Mouse (Mus musculus): ENCODE results near the gene Grin2b. TPM values are rescaled to one million over a fixed set of nuclear protein-coding genes. Genes with fewer than 3 reads are reported as not detected.
"Not testable (repeated sequence)": the region's sequence is repeated elsewhere in the genome, so short reads cannot be mapped to it uniquely, and the experiment has no call there.

Grin2b gene
- total RNA-seq, 2 experiments from 2014 or later = 248 to 335 TPM

- DNase-seq (ENCODE audit: low spot score in 2 of 2) = no peak
- intact Hi-C loops (cut with DNase I) = no loop called here
These were observed 439.0 kb downstream of the Grin2b start for GRCm38 (mm10) chr6:135734227-135734732.

- intact Hi-C loops (cut with DNase I) = no loop called here
- no peak for DNase-seq (ENCODE audit: low spot score in 2 of 2)
These were observed 446.2 kb downstream of the Grin2b start for GRCm38 (mm10) chr6:135727106-135727505.

DNA sequence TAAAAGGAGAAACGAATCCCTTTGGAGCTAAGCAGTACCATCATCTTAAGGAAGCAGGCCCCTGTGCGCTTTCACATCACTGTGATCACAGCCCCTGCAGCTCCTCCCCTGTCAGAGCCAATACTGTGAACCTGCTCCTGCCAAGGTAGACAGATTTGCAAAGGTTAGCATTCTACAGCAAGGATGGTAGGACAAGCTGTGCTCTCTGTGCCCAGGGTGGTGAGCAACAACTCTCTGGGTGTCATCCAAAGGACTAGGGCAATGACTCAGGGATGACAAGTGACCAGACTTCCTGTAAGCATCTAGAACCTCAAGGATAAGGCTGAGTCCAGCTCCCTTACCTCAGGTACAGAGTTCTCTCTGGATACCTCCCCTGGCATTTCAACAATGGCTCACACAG, 451.6 kb downstream of the Grin2b start:
- no peak for DNase-seq (ENCODE audit: low spot score in 2 of 2)
- intact Hi-C loops (cut with DNase I) = no loop called here

DNA sequence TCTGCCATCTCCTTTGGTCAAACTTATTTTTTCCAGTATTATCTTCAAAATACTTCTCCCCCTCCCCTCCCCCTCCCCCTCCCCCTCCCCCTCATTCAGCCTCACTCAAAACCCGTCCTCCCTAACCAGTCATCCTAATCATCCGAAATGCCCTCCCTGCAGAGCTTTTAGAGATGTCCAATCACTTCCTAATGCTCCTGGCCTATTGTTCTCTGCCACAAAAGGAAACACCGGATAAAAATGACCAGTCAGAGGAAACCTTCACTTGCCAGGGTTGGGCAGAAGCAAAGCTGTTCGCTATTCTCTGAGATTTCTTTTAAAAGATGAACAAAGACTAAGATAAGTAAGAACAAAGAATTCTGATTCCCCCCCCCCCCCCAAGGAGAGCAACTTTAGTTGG, 458.4 kb downstream of the Grin2b start:
- no peak for DNase-seq (ENCODE audit: low spot score in 2 of 2)
- intact Hi-C loops (cut with DNase I) = no loop called here

- DNase-seq (ENCODE audit: low spot score in 2 of 2) = no peak
- intact Hi-C loops (cut with DNase I) = no loop called here
These were observed 459.1 kb downstream of the Grin2b start for GRCm38 (mm10) chr6:135714236-135714635.

- no peak for DNase-seq (ENCODE audit: low spot score in 2 of 2)
- intact Hi-C loops (cut with DNase I) = no loop called here
These were observed 459.6 kb downstream of the Grin2b start for GRCm38 (mm10) chr6:135713716-135714115.

DNA sequence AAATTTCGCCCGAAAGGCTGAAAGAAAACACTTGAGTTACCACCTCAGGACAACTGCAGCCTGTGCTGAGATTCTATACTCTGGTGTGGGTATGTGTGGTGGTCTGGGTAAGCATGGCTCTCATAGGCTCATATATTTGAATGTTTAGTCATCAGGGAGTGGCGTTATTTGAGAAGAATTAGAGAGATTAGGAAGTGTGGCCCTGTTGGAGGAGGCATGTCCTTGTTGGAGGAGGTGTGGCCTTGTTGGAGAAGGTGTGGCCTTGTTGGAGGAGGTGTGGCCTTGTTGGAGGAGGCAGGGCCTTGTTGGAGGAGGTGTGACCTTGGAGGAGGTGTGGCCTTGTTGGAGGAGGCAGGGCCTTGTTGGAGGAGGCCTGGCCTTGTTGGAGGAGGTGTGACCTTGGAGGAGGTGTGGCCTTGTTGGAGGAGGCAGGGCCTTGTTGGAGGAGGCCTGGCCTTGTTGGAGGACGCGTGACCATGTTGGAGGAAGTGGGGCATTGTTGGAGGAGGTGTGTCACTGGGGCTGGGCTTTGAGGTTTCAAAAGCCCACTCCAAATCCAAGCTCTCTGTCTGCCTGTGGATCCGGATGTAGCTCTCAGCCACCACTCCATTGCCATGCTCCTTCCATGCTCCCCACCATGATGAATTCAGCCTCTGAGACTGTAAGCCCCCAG, 466.3 kb downstream of the Grin2b start:
- DNase-seq (ENCODE audit: low spot score in 2 of 2); intact Hi-C loops (cut with DNase I): not testable (repeated sequence)

DNA sequence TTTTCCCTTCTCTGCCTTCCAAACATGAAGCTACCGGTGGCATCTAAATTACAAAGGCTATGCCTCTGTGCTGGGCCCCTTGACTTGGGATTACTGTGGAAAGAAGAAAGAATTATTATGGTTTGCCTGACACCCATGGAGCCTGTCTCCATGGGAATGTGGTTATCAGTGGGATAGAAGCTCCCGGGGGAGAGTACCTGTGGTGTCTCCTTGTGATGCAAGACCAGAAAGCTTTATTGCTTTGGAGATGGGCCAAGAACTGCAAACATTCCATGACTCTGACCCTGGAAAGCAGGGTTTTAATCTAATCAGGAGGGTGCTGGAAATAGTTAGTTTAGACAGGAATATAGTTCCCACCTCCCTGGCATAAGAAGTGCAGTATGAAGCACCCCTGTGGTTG, 469.7 kb downstream of the Grin2b start:
- intact Hi-C loops (cut with DNase I) = no loop called here
- DNase-seq (ENCODE audit: low spot score in 2 of 2) = no peak

GRCm38 (mm10) chr6:135701361-135701760, 471.9 kb downstream of the Grin2b start:
- intact Hi-C loops (cut with DNase I) = no loop called here
- no peak for DNase-seq (ENCODE audit: low spot score in 2 of 2)

GRCm38 (mm10) chr6:135700717-135701345, 472.5 kb downstream of the Grin2b start:
- no peak for DNase-seq (ENCODE audit: low spot score in 2 of 2)
- intact Hi-C loops (cut with DNase I) = no loop called here

- intact Hi-C loops (cut with DNase I) = no loop called here
- no peak for DNase-seq (ENCODE audit: low spot score in 2 of 2)
These were observed 480.8 kb downstream of the Grin2b start for GRCm38 (mm10) chr6:135692533-135692932.

GRCm38 (mm10) chr6:135691561-135691960, 481.8 kb downstream of the Grin2b start:
- no peak for DNase-seq (ENCODE audit: low spot score in 2 of 2)
- intact Hi-C loops (cut with DNase I) = no loop called here

GRCm38 (mm10) chr6:135687926-135688325, 485.4 kb downstream of the Grin2b start:
- no peak for DNase-seq (ENCODE audit: low spot score in 2 of 2)
- intact Hi-C loops (cut with DNase I) = no loop called here

- no peak for DNase-seq (ENCODE audit: low spot score in 2 of 2)
- intact Hi-C loops (cut with DNase I) = no loop called here
These were observed 489.1 kb downstream of the Grin2b start for GRCm38 (mm10) chr6:135684206-135684605.

DNA sequence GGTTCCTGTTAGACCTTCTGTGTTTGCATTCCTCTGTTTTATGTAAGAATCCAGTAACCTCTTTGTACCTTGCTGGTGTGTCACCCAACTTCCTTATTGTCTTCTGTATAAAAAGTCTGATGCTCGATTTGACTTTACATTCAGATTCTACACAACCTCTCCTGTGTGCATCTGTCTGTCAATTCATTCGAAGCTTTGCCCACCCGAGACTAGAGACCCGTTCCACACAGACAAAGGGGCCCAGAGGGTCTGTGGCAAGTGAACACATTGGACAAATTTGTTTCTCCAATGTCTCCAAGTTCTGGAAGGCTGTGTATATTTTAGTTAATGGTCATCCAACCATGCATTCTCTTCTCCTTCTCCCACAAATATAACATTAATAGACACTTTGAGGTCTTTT, 491.9 kb downstream of the Grin2b start:
- DNase-seq (ENCODE audit: low spot score in 2 of 2); intact Hi-C loops (cut with DNase I): not testable (repeated sequence)

- DNase-seq (ENCODE audit: low spot score in 2 of 2) = no peak
- intact Hi-C loops (cut with DNase I) = no loop called here
These were observed 493.1 kb downstream of the Grin2b start for GRCm38 (mm10) chr6:135680105-135680710.

GRCm38 (mm10) chr6:135674380-135674779, 498.9 kb downstream of the Grin2b start:
- intact Hi-C loops (cut with DNase I) = no loop called here
- DNase-seq (ENCODE audit: low spot score in 2 of 2) = no peak

- intact Hi-C loops (cut with DNase I) = no loop called here
- DNase-seq (ENCODE audit: low spot score in 2 of 2) = no peak
These were observed 501.3 kb downstream of the Grin2b start for GRCm38 (mm10) chr6:135672003-135672402.
